Mouse (Mus musculus): ENCODE measurements around the gene Pdpr.

DNA sequence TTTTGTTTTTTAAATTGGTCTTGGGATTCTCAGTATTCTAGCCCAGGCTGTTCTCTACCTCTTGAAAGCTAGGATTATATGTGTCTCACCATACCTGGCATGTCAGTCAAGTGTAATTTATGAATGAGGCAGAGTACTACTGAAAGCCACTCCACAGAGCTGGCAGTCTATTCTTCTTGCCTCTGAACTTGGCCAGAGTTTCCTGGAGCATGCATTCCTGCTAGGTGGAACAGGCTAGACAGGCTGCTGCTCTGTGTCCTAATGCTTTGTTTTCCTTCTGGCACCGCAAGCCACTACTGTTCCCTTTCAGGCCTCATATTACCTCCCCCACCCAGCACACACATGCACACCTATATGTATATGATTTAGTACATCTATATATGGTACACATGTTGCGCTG lies 36.3 kb downstream of the Pdpr start:
- TF ChIP-seq CTCF (IDR thresholded peaks at IDR 0.05; ENCODE audit: low read depth, low read length): no peak
- no peak for TF ChIP-seq EP300 (IDR thresholded peaks at IDR 0.05; ENCODE audit: insufficient read depth, low read depth, low read length)
- TF ChIP-seq POLR2A (IDR thresholded peaks at IDR 0.05; ENCODE audit: insufficient read depth, low read length): no peak

Data from ES-Bruce4 (cell line).